Mouse (Mus musculus) intestine, postnatal 0 days (tissue): ENCODE measurements around the gene Gm49673. TPM values are rescaled to one million over a fixed set of nuclear protein-coding genes. Genes with fewer than 3 reads are reported as not detected.
"Not testable (repeated sequence)": the region's sequence is repeated elsewhere in the genome, so short reads cannot be mapped to it uniquely, and the experiment has no call there.

ENCODE experiments used
- ATAC-seq: fragments of 200-750 bp; cut with Nextera tagmentation; 2 replicates; pipeline ENCODE4 v1.8.0; 2017; ENCODE audit warnings: mild to moderate bottlenecking, moderate TSS enrichment, moderate library complexity
- H3K27ac ChIP-seq: fragments of 300-500 bp; sonication (generic); 2 replicates; pipeline ENCODE4 v1.5.1; 2014; ENCODE audit warnings: mild to moderate bottlenecking, low read depth, low read length, moderate library complexity
- H3K27me3 ChIP-seq: fragments of 300-500 bp; sonication (generic); replicated peaks from 2 replicates; pipeline ENCODE4 v1.6.1; 2014; ENCODE audit warnings: low read length, mixed read lengths; ENCODE audit not compliant: control insufficient read depth, insufficient read depth
- H3K36me3 ChIP-seq: fragments of 300-500 bp; sonication (generic); 2 replicates; pipeline ENCODE4 v1.6.1; 2014; ENCODE audit warnings: mild to moderate bottlenecking, moderate library complexity; ENCODE audit not compliant: control insufficient read depth, insufficient read depth
- H3K4me1 ChIP-seq: fragments of 300-500 bp; sonication (generic); replicated peaks from 2 replicates; pipeline ENCODE4 v1.6.1; 2014; ENCODE audit warnings: antibody characterized with exemption, low read length, mixed read lengths; ENCODE audit not compliant: control insufficient read depth, insufficient read depth
- H3K4me2 ChIP-seq: fragments of 300-500 bp; sonication (generic); replicated peaks from 2 replicates; pipeline ENCODE4 v1.6.1; 2014; ENCODE audit warnings: low read depth, mild to moderate bottlenecking, moderate library complexity
- H3K4me3 ChIP-seq: fragments of 300-500 bp; sonication (generic); 2 replicates; pipeline ENCODE4 v1.5.1; 2014; ENCODE audit warnings: low read depth, low read length
- H3K9ac ChIP-seq: fragments of 300-500 bp; sonication (generic); 2 replicates; pipeline ENCODE4 v1.6.1; 2014; ENCODE audit warnings: mild to moderate bottlenecking, low read depth, low read length
- H3K9me3 ChIP-seq: fragments of 300-500 bp; sonication (generic); 2 replicates; pipeline ENCODE4 v1.6.1; 2016; ENCODE audit warnings: mixed run types; ENCODE audit not compliant: control insufficient read depth
- CTCF ChIP-seq: sonication (generic); IDR thresholded peaks from 2 replicates; pipeline ENCODE4 v1.5.1; 2016; ENCODE audit warnings: low read depth, mild to moderate bottlenecking, control low read depth, antibody characterized with exemption, moderate library complexity
- WGBS: fragments of 180-500 bp; shearing (Covaris S2); extraction: QIAGEN DNeasy Blood & Tissue Kit; methylation state at CpG from one replicate; pipeline ENCODE4 v1.1.7; 2014; 5-methylcytosine and 5-hydroxymethylcytosine counted together
- polyA plus RNA-seq: library from polyadenylated mRNA; unstranded; fragments of >200 nt; fragmentation: Nextera tagmentation; extraction: Ambion mirVana; gene quantifications from 2 replicates; pipeline ENCODE4 v1.2.1, GENCODE M21; 2015

Gene Gm49673
- polyA plus RNA-seq, 1 experiment from 2014 or later, result not detected

- H3K27me3 ChIP-seq, ATAC-seq, H3K4me2 ChIP-seq, H3K4me3 ChIP-seq, H3K36me3 ChIP-seq, H3K27ac ChIP-seq, H3K9me3 ChIP-seq, H3K9ac ChIP-seq, H3K4me1 ChIP-seq: not testable (repeated sequence)
- WGBS, result 33% methylated on average over 3 of the region's 3 CpGs
- TF ChIP-seq CTCF, result peak; percentile 67
Observed at GRCm38 (mm10) chr17:8051247-8051646, 96.3 kb downstream of the Gm49673 start.

GRCm38 (mm10) chr17:8050218-8050617, 97.4 kb downstream of the Gm49673 start:
- not testable (repeated sequence) for H3K4me2 ChIP-seq, H3K27ac ChIP-seq, H3K27me3 ChIP-seq, ATAC-seq, H3K9ac ChIP-seq, H3K4me1 ChIP-seq, H3K36me3 ChIP-seq, H3K9me3 ChIP-seq, H3K4me3 ChIP-seq
- 87% methylated on average over 5 of the region's 6 CpGs for WGBS

- ATAC-seq, H3K27ac ChIP-seq, H3K36me3 ChIP-seq, H3K9me3 ChIP-seq, H3K4me1 ChIP-seq, H3K27me3 ChIP-seq, H3K4me3 ChIP-seq, H3K9ac ChIP-seq, H3K4me2 ChIP-seq: not testable (repeated sequence)
- 0% methylated on average over 2 of the region's 5 CpGs for WGBS
- peak; percentile 55 for TF ChIP-seq CTCF
Observed at GRCm38 (mm10) chr17:8046178-8046577, 101.4 kb downstream of the Gm49673 start.

GRCm38 (mm10) chr17:8041197-8041596, 106.4 kb downstream of the Gm49673 start:
- not testable (repeated sequence) for H3K9me3 ChIP-seq, H3K9ac ChIP-seq, H3K36me3 ChIP-seq, H3K27ac ChIP-seq, ATAC-seq, H3K4me2 ChIP-seq, H3K27me3 ChIP-seq, H3K4me3 ChIP-seq, H3K4me1 ChIP-seq
- WGBS, result no CpG with 5 or more reads among the region's 5 CpGs

GRCm38 (mm10) chr17:8039916-8040635, 107.5 kb downstream of the Gm49673 start:
- no CpG with 5 or more reads among the region's 12 CpGs for WGBS
- not testable (repeated sequence) for H3K27me3 ChIP-seq, ATAC-seq

GRCm38 (mm10) chr17:8036976-8037375, 110.6 kb downstream of the Gm49673 start:
- H3K9me3 ChIP-seq, H3K27ac ChIP-seq, H3K27me3 ChIP-seq, H3K36me3 ChIP-seq, ATAC-seq, H3K4me3 ChIP-seq, H3K9ac ChIP-seq, H3K4me2 ChIP-seq, H3K4me1 ChIP-seq: not testable (repeated sequence)
- WGBS, result 52% methylated on average over 3 of the region's 6 CpGs

More at GRCm38 (mm10) chr17:8039916-8040635, 107.5 kb downstream of the Gm49673 start:
- not testable (repeated sequence) for H3K4me2 ChIP-seq, H3K36me3 ChIP-seq, H3K27ac ChIP-seq, H3K4me3 ChIP-seq, H3K9ac ChIP-seq, H3K4me1 ChIP-seq, H3K9me3 ChIP-seq

Other genes with a start within 250 kb of the Gm49673 start
- 0.80 and 1.2 TPM in 2 replicates for gene Tagap, start 221.8 kb downstream of the Gm49673 start, polyA plus RNA-seq
- 36.5 and 38.4 TPM in 2 replicates for gene Rsph3a, start 202.2 kb downstream of the Gm49673 start, polyA plus RNA-seq
- gene Rnaset2a, start 309 bp upstream of the Gm49673 start, polyA plus RNA-seq, result 49.5 and 53.3 TPM in 2 replicates
- gene Fgfr1op, start 17.7 kb upstream of the Gm49673 start, polyA plus RNA-seq, result 12.4 and 13.4 TPM in 2 replicates
- gene Ccr6, start 88.3 kb upstream of the Gm49673 start, polyA plus RNA-seq, result 0.46 TPM in 2 replicates
- gene Mpc1, start 135.1 kb upstream of the Gm49673 start, polyA plus RNA-seq, result 294 and 297 TPM in 2 replicates
- 126 and 135 TPM in 2 replicates for gene Sft2d1, start 163.3 kb upstream of the Gm49673 start, polyA plus RNA-seq
- gene Prr18, start 189.7 kb upstream of the Gm49673 start, polyA plus RNA-seq, result 0.35 and 0.39 TPM in 2 replicates
- 0.10 TPM in 1 of 2 replicates, not detected in the other for gene T2, start 208.2 kb upstream of the Gm49673 start, polyA plus RNA-seq